Mouse (Mus musculus) ovary, adult 10 weeks (tissue): ENCODE results near the gene Gm6880. TPM values are rescaled to one million over a fixed set of nuclear protein-coding genes. Genes with fewer than 3 reads are reported as not detected.

ENCODE experiments used
- polyA plus RNA-seq: library from polyadenylated mRNA; stranded (reverse); fragments of 350-450 nt; fragmentation: Illumina TruSeq; extraction: RNeasy Lipid Tissue Mini Kit (QIAGEN cat#74804); gene quantifications from one replicate; pipeline ENCODE4 v1.2.3, GENCODE M21; 2014

Gene Gm6880
- polyA plus RNA-seq, result not detected

GRCm38 (mm10) chrX:74481349-74481885 lies at the start of gene Gm6880:
Gene Gm6880 (minus strand): TSS chrX:74481399.

Other genes with a start within 250 kb of the Gm6880 start
- gene Flna, start 231.6 kb downstream of the Gm6880 start, polyA plus RNA-seq, result 89.3 TPM
- 140 TPM for gene Emd, start 226.7 kb downstream of the Gm6880 start, polyA plus RNA-seq
- 1,805 TPM for gene Rpl10, start 210.6 kb downstream of the Gm6880 start, polyA plus RNA-seq
- 21.2 TPM for gene Taz, start 199.5 kb downstream of the Gm6880 start, polyA plus RNA-seq
- 14.7 TPM for gene Dnase1l1, start 199.1 kb downstream of the Gm6880 start, polyA plus RNA-seq
- 172 TPM for gene Atp6ap1, start 184.3 kb downstream of the Gm6880 start, polyA plus RNA-seq
- 102 TPM for gene Gdi1, start 176.4 kb downstream of the Gm6880 start, polyA plus RNA-seq
- gene Fam50a, start 168.4 kb downstream of the Gm6880 start, polyA plus RNA-seq, result 17.0 TPM
- gene Plxna3, start 152.3 kb downstream of the Gm6880 start, polyA plus RNA-seq, result 1.8 TPM
- gene Lage3, start 127.8 kb downstream of the Gm6880 start, polyA plus RNA-seq, result 13.9 TPM
- 44.0 TPM for gene Ubl4a, start 108.2 kb downstream of the Gm6880 start, polyA plus RNA-seq
- 11.3 TPM for gene Slc10a3, start 108.0 kb downstream of the Gm6880 start, polyA plus RNA-seq
- 9.9 TPM for gene Fam3a, start 88.1 kb downstream of the Gm6880 start, polyA plus RNA-seq
- 40.7 TPM for gene Ikbkg, start 88.1 kb downstream of the Gm6880 start, polyA plus RNA-seq
- gene G6pdx, start 52.2 kb downstream of the Gm6880 start, polyA plus RNA-seq, result 19.3 TPM
- gene Olfr1326-ps1, start 93.5 kb upstream of the Gm6880 start, polyA plus RNA-seq, result not detected
- gene Olfr1325, start 111.3 kb upstream of the Gm6880 start, polyA plus RNA-seq, result not detected
- gene Gm5640, start 164.2 kb upstream of the Gm6880 start, polyA plus RNA-seq, result not detected